25 mouse cellular contexts compared by ENCODE assay signal in the genomic region with DNA sequence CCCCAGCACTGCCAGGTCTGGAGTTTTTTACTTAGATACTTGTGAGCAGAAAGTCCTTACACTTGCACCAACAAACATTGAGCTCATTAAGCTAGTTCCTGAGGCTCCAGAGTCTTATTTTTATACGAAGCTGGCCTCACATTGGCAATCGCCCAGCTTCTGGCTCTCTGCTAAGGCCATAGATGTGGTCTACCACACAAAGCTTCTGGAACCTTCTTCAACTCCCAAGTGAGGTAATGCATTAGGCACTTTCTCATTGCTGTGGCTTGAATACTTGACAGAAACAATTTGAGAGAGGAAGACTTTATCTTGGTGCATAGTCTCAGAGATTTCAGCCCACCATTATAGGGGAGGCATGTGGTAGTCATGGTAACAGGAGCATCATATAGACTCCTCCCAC. TPM values are rescaled to one million over a fixed set of nuclear protein-coding genes. Genes with fewer than 3 reads are reported as not detected.
"Had no signal": no experiment of that assay in that cellular context is flagged by ENCODE, and none has a peak within 500 bp of the region (broad histone marks: within the 10 kb centered on the region; RNA-seq: fewer than 3 reads in every experiment).

No protein-coding gene starts in this region.

- H3K27ac ChIP-seq: heart, adult 2 months; heart, embryonic 13.5 days; heart, embryonic 15.5 days; kidney, embryonic 15.5 days; kidney, postnatal 0 days; left cerebral cortex, adult 2 months; limb, embryonic 13.5 days; liver, embryonic 13.5 days; liver, embryonic 15.5 days had no signal

- H3K9ac ChIP-seq: heart, embryonic 13.5 days; heart, embryonic 15.5 days; hindbrain, embryonic 13.5 days; hindbrain, embryonic 15.5 days; kidney, embryonic 15.5 days; limb, embryonic 13.5 days; liver, embryonic 13.5 days; liver, embryonic 15.5 days; liver, postnatal 0 days had no signal

- H3K36me3 ChIP-seq: heart, embryonic 13.5 days; heart, embryonic 15.5 days; hindbrain, embryonic 13.5 days; hindbrain, embryonic 15.5 days; kidney, embryonic 15.5 days; limb, embryonic 13.5 days; liver, embryonic 13.5 days; liver, embryonic 15.5 days had no signal

- DNase-seq: gastrocnemius, postnatal 14 days; heart, adult 2 months; heart, postnatal 14 days; heart, postnatal 36 days; kidney, adult 11 months; kidney, adult 2 months; kidney, adult 9 months; kidney, postnatal 14 days; kidney, postnatal 36 days; liver; liver, embryonic 13.5 days; liver, postnatal 0 days had no signal

- H3K4me3 ChIP-seq: heart, adult 2 months; heart, embryonic 13.5 days; heart, embryonic 15.5 days; hindbrain, embryonic 13.5 days; hindbrain, embryonic 15.5 days; kidney, embryonic 15.5 days; left cerebral cortex, adult 2 months; limb, embryonic 13.5 days; liver, embryonic 13.5 days; liver, embryonic 15.5 days had no signal

- H3K4me1 ChIP-seq: liver, embryonic 13.5 days; liver, embryonic 15.5 days had no signal

- H3K4me2 ChIP-seq: heart, embryonic 11.5 days; heart, embryonic 13.5 days; heart, embryonic 15.5 days; hindbrain, embryonic 13.5 days; kidney, embryonic 15.5 days; limb, embryonic 13.5 days; liver, embryonic 11.5 days; liver, embryonic 13.5 days; liver, embryonic 15.5 days had no signal

- ATAC-seq: intestine, embryonic 16.5 days; liver, postnatal 0 days had no signal

- H3K9me3 ChIP-seq: heart, embryonic 13.5 days; heart, embryonic 15.5 days; hindbrain, embryonic 13.5 days; hindbrain, embryonic 15.5 days; kidney, embryonic 15.5 days; limb, embryonic 13.5 days; liver, embryonic 13.5 days; liver, embryonic 15.5 days had no signal

RNA-seq across cellular contexts. Expression of a gene that starts 23.4 kb away (rescaled TPM):
- total RNA-seq: granulocyte monocyte progenitor cell, adult 5-6 weeks had no signal
